Mouse (Mus musculus) cerebellum, adult 2 months (tissue): ENCODE data around the gene Atp1a1.

ENCODE experiments used
- CTCF ChIP-seq: fragments of 200-500 bp; IDR thresholded peaks from 2 replicates; pipeline ENCODE4 v1.5.1; 2011; ENCODE audit warnings: low read depth, mild to moderate bottlenecking, control low read depth, low read length, moderate library complexity, borderline replicate concordance; ENCODE audit not compliant: insufficient read depth
- POLR2A ChIP-seq: fragments of 200-500 bp; IDR thresholded peaks from 2 replicates; pipeline ENCODE4 v1.6.1; 2011; ENCODE audit warnings: low read length, control low read depth, borderline replicate concordance; ENCODE audit not compliant: insufficient read depth

DNA sequence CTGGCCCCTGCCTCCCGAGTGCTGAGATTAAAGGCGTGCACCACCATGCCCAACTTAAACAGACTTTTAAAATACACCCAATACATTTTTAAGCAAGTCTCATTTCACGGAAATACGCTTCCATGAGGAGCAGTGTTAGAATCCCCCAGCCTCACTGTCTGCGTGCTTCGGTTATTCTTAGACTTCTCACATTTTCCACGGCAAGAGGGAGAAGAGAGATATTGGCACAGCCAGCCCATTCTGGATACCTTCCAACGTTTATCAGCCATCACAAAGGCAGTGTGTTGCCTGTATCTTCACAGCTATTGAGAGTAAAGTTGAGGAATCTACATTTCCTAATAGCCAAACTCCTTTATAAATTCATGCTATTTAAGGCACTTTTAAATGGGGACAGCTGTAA, 7.8 kb downstream of the Atp1a1 start:
- TF ChIP-seq CTCF (no peak), POLR2A (no peak)
